Mouse (Mus musculus): ENCODE measurements around the gene Pex16. TPM values are rescaled to one million over a fixed set of nuclear protein-coding genes. Genes with fewer than 3 reads are reported as not detected.

The Pex16 gene
- polyA plus RNA-seq, 1 experiment = 36.9 TPM

GRCm38 (mm10) chr2:92367383-92368029, 7.0 kb upstream of the Pex16 start:
- peaks cover 10% of the 10 kb centered on the region for H3K4me1 ChIP-seq (ENCODE audit: control insufficient read depth, insufficient read depth, insufficient read length)
- peaks cover 5% of the 10 kb centered on the region; the same call in 1 of the 2 replicates for H3K36me3 ChIP-seq (ENCODE audit: control insufficient read depth, insufficient read depth, low read length)
- WGBS = 64% methylated on average over 20 of the region's 20 CpGs
- TF ChIP-seq CTCF (IDR thresholded peaks at IDR 0.05; ENCODE audit: extremely low read depth, insufficient read depth, insufficient read length, insufficient replicate concordance) (no peak), POLR2A (IDR thresholded peaks at IDR 0.05; ENCODE audit: low read depth, low read length) (no peak)
- DNase-seq (ENCODE audit: low read depth in 1 of 2, low spot score in 2 of 2) = no peak
- H3K27me3 ChIP-seq (ENCODE audit: control insufficient read depth, insufficient read depth, low read length) = peaks cover 11% of the 10 kb centered on the region
- no peak overlapping the region for H3K4me3 ChIP-seq (ENCODE audit: extremely low read depth, insufficient read depth, insufficient read length)
- no peak overlapping the region for H3K27ac ChIP-seq (ENCODE audit: insufficient read depth, low read length)

- no peak for DNase-seq (ENCODE audit: low read depth in 1 of 2, low spot score in 2 of 2)
- Histone ChIP-seq H3K4me3 (ENCODE audit: extremely low read depth, insufficient read depth, insufficient read length) (peak overlapping the region; percentile 50; the same call in 1 of the 2 replicates), H3K27me3 (ENCODE audit: control insufficient read depth, insufficient read depth, low read length) (peaks cover 11% of the 10 kb centered on the region), H3K4me1 (ENCODE audit: control insufficient read depth, insufficient read depth, insufficient read length) (peaks cover 10% of the 10 kb centered on the region), H3K36me3 (ENCODE audit: control insufficient read depth, insufficient read depth, low read length) (no peaks in the 10 kb centered on the region), H3K27ac (ENCODE audit: insufficient read depth, low read length) (no peak overlapping the region)
- WGBS = 28% methylated on average over 19 of the region's 19 CpGs
- no peak for TF ChIP-seq CTCF (IDR thresholded peaks at IDR 0.05; ENCODE audit: extremely low read depth, insufficient read depth, insufficient read length, insufficient replicate concordance)
Measured at GRCm38 (mm10) chr2:92370375-92370774, 4.1 kb upstream of the Pex16 start.

DNA sequence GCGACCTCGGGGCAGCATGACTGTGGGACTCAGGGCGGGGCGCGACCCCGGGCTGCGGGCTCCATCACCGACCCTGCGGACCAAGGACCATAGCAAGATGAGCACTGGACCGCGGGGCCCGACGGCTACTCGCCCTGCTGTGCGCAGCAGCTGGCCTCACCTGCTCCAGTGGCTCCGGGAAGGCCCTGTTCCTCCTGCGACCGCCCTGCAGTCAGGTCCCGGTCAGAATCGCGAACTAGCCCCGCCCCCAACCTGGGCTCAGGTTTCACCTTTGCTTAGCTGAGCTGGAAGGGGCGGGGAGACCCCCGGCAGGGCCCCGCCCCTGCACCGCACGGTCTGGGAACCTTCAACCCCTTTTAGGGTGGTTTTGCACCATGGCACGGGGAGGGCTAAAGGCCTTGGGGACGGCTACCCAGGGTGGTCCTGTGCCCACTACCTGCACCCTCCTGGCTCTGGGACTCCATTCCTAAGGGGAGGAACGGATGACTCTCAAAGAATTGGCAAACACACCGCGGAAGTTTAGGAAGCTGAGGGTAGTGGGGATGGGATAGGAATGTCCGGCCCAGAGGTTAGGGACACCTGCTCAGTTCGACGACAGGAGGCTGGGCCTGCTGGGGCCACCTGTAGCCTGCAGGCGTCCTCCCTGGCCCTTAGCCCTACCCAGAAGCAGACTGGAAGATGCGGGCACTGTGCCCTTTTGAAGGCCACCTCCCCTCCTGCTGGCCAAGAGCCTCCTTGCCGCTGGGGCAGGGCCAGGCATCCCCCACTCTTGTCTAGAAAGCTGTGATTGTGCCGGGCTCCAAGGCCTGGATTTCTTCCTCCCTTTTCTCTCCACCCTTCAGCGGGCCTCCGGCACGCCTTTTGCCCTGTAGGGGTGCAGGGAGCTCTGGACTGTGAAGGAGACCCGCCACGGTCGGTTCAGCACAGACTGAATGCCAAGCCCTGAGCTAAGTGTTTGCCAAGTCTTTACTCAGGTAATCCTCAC, 3.4 kb upstream of the Pex16 start:
- no peak overlapping the region for H3K27ac ChIP-seq (ENCODE audit: insufficient read depth, low read length)
- no peak for TF ChIP-seq CTCF (IDR thresholded peaks at IDR 0.05; ENCODE audit: extremely low read depth, insufficient read depth, insufficient read length, insufficient replicate concordance)
- TF ChIP-seq POLR2A (IDR thresholded peaks at IDR 0.05; ENCODE audit: low read depth, low read length) = no peak
- peak in 1 of 2 experiments; percentile 25 for DNase-seq (ENCODE audit: low read depth in 1 of 2, low spot score in 2 of 2)

DNA sequence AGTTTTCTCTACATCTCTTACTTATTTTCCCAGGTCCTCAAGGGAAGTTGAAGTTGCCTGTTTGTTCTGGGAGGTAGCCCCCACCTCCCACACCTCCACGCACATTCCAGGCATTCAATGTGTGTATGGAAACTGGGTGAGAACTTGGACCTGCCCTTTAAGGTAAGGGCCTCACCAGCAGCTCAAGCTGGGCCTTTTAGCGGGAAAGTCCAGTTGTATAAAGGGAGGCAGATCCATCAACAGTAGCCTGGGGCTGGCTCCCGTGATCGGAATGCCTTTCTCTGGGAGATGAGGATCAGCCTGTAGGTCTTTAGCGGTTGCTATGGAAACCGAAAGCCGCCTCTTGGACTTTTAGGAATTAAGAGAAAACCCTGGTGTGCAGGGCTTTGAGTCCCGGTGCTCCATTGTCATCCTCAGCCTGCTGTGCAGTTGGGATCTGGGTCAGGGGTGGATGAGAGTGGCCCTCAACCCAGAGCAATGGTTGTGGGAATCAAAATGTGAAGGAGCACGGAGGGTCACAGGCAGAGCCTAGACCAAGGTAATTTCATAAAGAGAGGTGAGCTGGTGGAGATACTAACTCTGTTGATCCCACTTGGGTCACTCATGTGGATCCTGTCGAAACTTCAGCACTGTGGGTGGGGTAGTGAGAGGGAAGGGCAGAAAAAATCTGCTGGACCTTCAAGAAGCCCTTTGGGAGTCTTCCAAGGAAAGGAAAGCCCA, 2.3 kb upstream of the Pex16 start:
- Histone ChIP-seq H3K36me3 (ENCODE audit: control insufficient read depth, insufficient read depth, low read length) (no peaks in the 10 kb centered on the region), H3K4me3 (ENCODE audit: extremely low read depth, insufficient read depth, insufficient read length) (no peak overlapping the region), H3K27me3 (ENCODE audit: control insufficient read depth, insufficient read depth, low read length) (peaks cover 11% of the 10 kb centered on the region), H3K4me1 (ENCODE audit: control insufficient read depth, insufficient read depth, insufficient read length) (peaks cover 18% of the 10 kb centered on the region), H3K27ac (ENCODE audit: insufficient read depth, low read length) (no peak overlapping the region)
- no peak for TF ChIP-seq POLR2A (IDR thresholded peaks at IDR 0.05; ENCODE audit: low read depth, low read length)
- no peak for TF ChIP-seq CTCF (IDR thresholded peaks at IDR 0.05; ENCODE audit: extremely low read depth, insufficient read depth, insufficient read length, insufficient replicate concordance)
- no peak for DNase-seq (ENCODE audit: low read depth in 1 of 2, low spot score in 2 of 2)
- 89% methylated on average over 10 of the region's 10 CpGs for WGBS

More for the DNA sequence above, 3.4 kb upstream of the Pex16 start:
- H3K4me3 ChIP-seq (ENCODE audit: extremely low read depth, insufficient read depth, insufficient read length) = peak overlapping the region; percentile 50
- H3K36me3 ChIP-seq (ENCODE audit: control insufficient read depth, insufficient read depth, low read length) = no peaks in the 10 kb centered on the region
- peaks cover 15% of the 10 kb centered on the region for H3K4me1 ChIP-seq (ENCODE audit: control insufficient read depth, insufficient read depth, insufficient read length)
- WGBS = 21% methylated on average over 45 of the region's 45 CpGs
- H3K27me3 ChIP-seq (ENCODE audit: control insufficient read depth, insufficient read depth, low read length) = peaks cover 11% of the 10 kb centered on the region

- DNase-seq (ENCODE audit: low read depth in 1 of 2, low spot score in 2 of 2) = no peak
- peaks cover 18% of the 10 kb centered on the region for H3K4me1 ChIP-seq (ENCODE audit: control insufficient read depth, insufficient read depth, insufficient read length)
- WGBS = 75% methylated on average over 9 of the region's 9 CpGs
- peaks cover 11% of the 10 kb centered on the region for H3K27me3 ChIP-seq (ENCODE audit: control insufficient read depth, insufficient read depth, low read length)
- no peaks in the 10 kb centered on the region; the same call in 1 of the 2 replicates for H3K36me3 ChIP-seq (ENCODE audit: control insufficient read depth, insufficient read depth, low read length)
- no peak overlapping the region for H3K4me3 ChIP-seq (ENCODE audit: extremely low read depth, insufficient read depth, insufficient read length)
- TF ChIP-seq CTCF (IDR thresholded peaks at IDR 0.05; ENCODE audit: extremely low read depth, insufficient read depth, insufficient read length, insufficient replicate concordance) = no peak
- TF ChIP-seq POLR2A (IDR thresholded peaks at IDR 0.05; ENCODE audit: low read depth, low read length) = no peak
- no peak overlapping the region for H3K27ac ChIP-seq (ENCODE audit: insufficient read depth, low read length)
Measured at GRCm38 (mm10) chr2:92372767-92373436, 1.6 kb upstream of the Pex16 start.

DNA sequence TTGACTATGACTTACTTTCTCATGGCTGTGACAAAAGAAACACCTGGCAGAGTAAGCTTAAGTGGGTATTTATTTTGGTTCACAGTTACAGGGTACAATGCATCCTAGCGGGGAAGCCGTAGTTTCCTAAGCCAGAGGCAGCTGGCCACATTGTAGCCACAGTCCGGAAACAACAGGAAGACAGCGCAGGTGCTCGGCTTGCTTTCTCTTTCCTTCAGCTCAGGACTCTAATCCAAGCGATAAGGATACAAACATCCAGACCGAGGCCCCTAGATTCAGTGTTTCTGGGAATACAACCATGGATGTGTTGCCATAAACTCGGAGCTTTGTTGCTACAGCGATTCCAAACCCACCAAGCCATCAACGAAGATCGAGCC, 1.1 kb upstream of the Pex16 start:
- Histone ChIP-seq H3K4me1 (ENCODE audit: control insufficient read depth, insufficient read depth, insufficient read length) (peaks cover 18% of the 10 kb centered on the region), H3K36me3 (ENCODE audit: control insufficient read depth, insufficient read depth, low read length) (peaks cover 1% of the 10 kb centered on the region), H3K4me3 (ENCODE audit: extremely low read depth, insufficient read depth, insufficient read length) (no peak overlapping the region), H3K27ac (ENCODE audit: insufficient read depth, low read length) (no peak overlapping the region), H3K27me3 (ENCODE audit: control insufficient read depth, insufficient read depth, low read length) (peaks cover 11% of the 10 kb centered on the region)
- WGBS = 53% methylated on average over 11 of the region's 11 CpGs
- DNase-seq (ENCODE audit: low read depth in 1 of 2, low spot score in 2 of 2) = no peak
- TF ChIP-seq POLR2A (IDR thresholded peaks at IDR 0.05; ENCODE audit: low read depth, low read length) (no peak), CTCF (IDR thresholded peaks at IDR 0.05; ENCODE audit: extremely low read depth, insufficient read depth, insufficient read length, insufficient replicate concordance) (no peak)

Data from spleen, adult 2 months (tissue).